Mouse (Mus musculus): Measurements from ENCODE around the gene Rorb.

Rorb gene

GRCm38 (mm10) chr19:19034482-19035315 is 76.3 kb downstream of the Rorb start:
- no peak for DNase-seq (ENCODE audit: extremely low read depth, insufficient read length, low spot score)

GRCm38 (mm10) chr19:19033974-19034373 is 77.0 kb downstream of the Rorb start:
- no peak for DNase-seq (ENCODE audit: extremely low read depth, insufficient read length, low spot score)

GRCm38 (mm10) chr19:19005144-19005543 is 105.9 kb downstream of the Rorb start:
- no peak for DNase-seq (ENCODE audit: extremely low read depth, insufficient read length, low spot score)

GRCm38 (mm10) chr19:19004023-19004656 is 106.9 kb downstream of the Rorb start:
- no peak for DNase-seq (ENCODE audit: extremely low read depth, insufficient read length, low spot score)

GRCm38 (mm10) chr19:18998966-18999365 is 112.0 kb downstream of the Rorb start:
- no peak for DNase-seq (ENCODE audit: extremely low read depth, insufficient read length, low spot score)

- no peak for DNase-seq (ENCODE audit: extremely low read depth, insufficient read length, low spot score)
Observed at GRCm38 (mm10) chr19:18997711-18998110, 113.3 kb downstream of the Rorb start.

GRCm38 (mm10) chr19:18979996-18980395 is 131.0 kb downstream of the Rorb start:
- no peak for DNase-seq (ENCODE audit: extremely low read depth, insufficient read length, low spot score)

GRCm38 (mm10) chr19:18974796-18975660 is 136.0 kb downstream of the Rorb start:
- peak; percentile 2 for DNase-seq (ENCODE audit: extremely low read depth, insufficient read length, low spot score)

- DNase-seq (ENCODE audit: extremely low read depth, insufficient read length, low spot score) = no peak
Observed at GRCm38 (mm10) chr19:18969386-18969785, 141.6 kb downstream of the Rorb start.

- DNase-seq (ENCODE audit: extremely low read depth, insufficient read length, low spot score) = no peak
Observed at GRCm38 (mm10) chr19:18967307-18967706, 143.7 kb downstream of the Rorb start.

GRCm38 (mm10) chr19:18959862-18960261 is 151.1 kb downstream of the Rorb start:
- DNase-seq (ENCODE audit: extremely low read depth, insufficient read length, low spot score) = no peak

GRCm38 (mm10) chr19:18952806-18953205 is 158.2 kb downstream of the Rorb start:
- DNase-seq (ENCODE audit: extremely low read depth, insufficient read length, low spot score) = no peak

GRCm38 (mm10) chr19:18947193-18947592 is 163.8 kb downstream of the Rorb start:
- DNase-seq (ENCODE audit: extremely low read depth, insufficient read length, low spot score) = no peak

GRCm38 (mm10) chr19:18945265-18945664 is 165.7 kb downstream of the Rorb start:
- DNase-seq (ENCODE audit: extremely low read depth, insufficient read length, low spot score) = no peak

- no peak for DNase-seq (ENCODE audit: extremely low read depth, insufficient read length, low spot score)
Observed at GRCm38 (mm10) chr19:18941391-18941790, 169.6 kb downstream of the Rorb start.

- DNase-seq (ENCODE audit: extremely low read depth, insufficient read length, low spot score) = no peak
Observed at GRCm38 (mm10) chr19:18911755-18912340, 199.1 kb downstream of the Rorb start.

- DNase-seq (ENCODE audit: extremely low read depth, insufficient read length, low spot score) = no peak
Observed at GRCm38 (mm10) chr19:18909641-18910040, 201.4 kb downstream of the Rorb start.

- no peak for DNase-seq (ENCODE audit: extremely low read depth, insufficient read length, low spot score)
Observed at GRCm38 (mm10) chr19:18905511-18905910, 205.5 kb downstream of the Rorb start.

GRCm38 (mm10) chr19:18902694-18903067 is 208.3 kb downstream of the Rorb start:
- no peak for DNase-seq (ENCODE audit: extremely low read depth, insufficient read length, low spot score)

GRCm38 (mm10) chr19:18902041-18902693 is 208.8 kb downstream of the Rorb start:
- no peak for DNase-seq (ENCODE audit: extremely low read depth, insufficient read length, low spot score)

Measured in 3134 (cell line).